Mouse (Mus musculus) cerebellum, postnatal 36 days (tissue): Measurements from ENCODE around the gene Gm7903.
A peak's percentile ranks its signal among the peaks of the same experiment; 100 is the strongest.
"Not testable (repeated sequence)": the region's sequence is repeated elsewhere in the genome, so short reads cannot be mapped to it uniquely, and the experiment has no call there.

Source experiments
- DNase-seq, 2 experiments: peaks; one replicate each; pipeline ENCODE4 v3.0.0; 2021 to 2022; ENCODE audit warnings: mixed read lengths in 2 of 2

Gene Gm7903

DNA sequence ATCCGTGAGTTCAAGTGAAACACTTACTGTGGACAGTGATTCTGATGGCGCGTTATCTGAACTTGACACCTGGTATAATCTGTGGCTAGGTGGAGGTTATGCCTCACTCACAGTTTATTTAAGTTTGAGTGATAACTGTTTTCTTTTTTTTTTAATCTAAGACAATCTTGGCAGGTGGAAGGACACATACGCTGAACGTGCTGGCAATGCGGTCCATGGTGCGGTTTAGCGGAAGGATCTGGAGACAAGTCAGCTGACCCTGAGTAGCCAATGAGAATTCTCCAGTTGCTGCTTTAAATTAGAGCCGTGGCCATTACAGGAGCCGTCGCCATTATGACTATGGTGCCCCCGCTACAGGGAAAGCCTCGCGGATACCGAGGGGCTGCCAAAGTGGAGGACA, at the start of gene Gm7903:
TSS of gene Gm7903 (plus strand) at position 301 of the 400 bp plus-strand sequence.
- DNase-seq: not testable (repeated sequence)

GRCm38 (mm10) chrX:135403578-135403977, 30.1 kb upstream of the Gm7903 start:
- not testable (repeated sequence) for DNase-seq

GRCm38 (mm10) chrX:135421203-135421602, 12.4 kb upstream of the Gm7903 start:
- peak in 1 of 2 experiments; percentile 1 for DNase-seq

- not testable (repeated sequence) for DNase-seq
These were observed 11.8 kb upstream of the Gm7903 start for GRCm38 (mm10) chrX:135421824-135422223.

GRCm38 (mm10) chrX:135422473-135422872, 11.2 kb upstream of the Gm7903 start:
- DNase-seq: not testable (repeated sequence)

- DNase-seq: not testable (repeated sequence)
These were observed 30.5 kb downstream of the Gm7903 start for GRCm38 (mm10) chrX:135464160-135464559.

- not testable (repeated sequence) for DNase-seq
These were observed 48.3 kb downstream of the Gm7903 start for GRCm38 (mm10) chrX:135481902-135482301.

DNA sequence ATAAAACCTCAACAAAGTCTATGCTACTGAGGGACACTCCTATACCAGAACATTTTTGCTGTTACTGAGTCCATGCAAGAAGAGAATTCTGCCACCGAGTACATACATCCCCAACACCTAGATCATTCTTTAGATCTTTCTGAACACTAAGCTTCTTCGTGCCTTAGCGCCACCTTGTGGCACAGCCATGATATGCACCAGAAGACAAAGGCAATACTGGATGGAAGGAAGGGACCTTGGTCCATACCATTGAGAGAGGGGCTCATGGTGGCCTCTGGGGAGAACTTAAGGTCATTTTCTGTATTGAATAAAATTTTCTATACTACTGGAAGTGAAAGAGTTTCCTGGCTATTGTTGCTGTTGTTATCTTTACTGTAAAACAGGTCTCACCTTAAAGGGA, 49.5 kb downstream of the Gm7903 start:
- not testable (repeated sequence) for DNase-seq
